Mouse (Mus musculus): ENCODE measurements at regions not wholly inside any gene's neighbourhood (a gene's known extent, or its start where the extent isn't known, plus 50 kb on each side); places are given as distances from the start of the nearest gene placed in this dataset.
A peak's percentile ranks its signal among the peaks of the same experiment; 100 is the strongest.

DNA sequence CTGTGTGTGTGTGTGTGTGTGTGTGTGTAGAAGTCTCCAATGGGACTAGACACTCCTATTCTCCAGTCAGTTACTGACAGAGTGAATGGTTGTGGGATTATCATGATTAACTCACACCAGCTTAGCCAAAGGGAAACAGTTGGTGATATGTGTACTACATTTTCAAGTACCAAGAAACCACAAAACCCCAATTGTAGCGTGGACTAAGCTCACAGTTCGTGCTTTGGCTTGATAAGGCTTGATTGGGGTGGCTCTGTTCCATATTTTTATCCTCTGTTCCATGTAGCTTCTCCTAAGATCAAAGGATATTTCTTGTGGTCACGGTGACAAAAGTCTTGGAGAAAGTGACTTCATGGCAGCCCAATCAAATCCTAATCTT is 51.9 kb upstream of the Tab2 start (continued):
- TF ChIP-seq BHLHE40 (IDR thresholded peaks at IDR 0.05; ENCODE audit: borderline replicate concordance, low read depth, low read length): no peak

- Histone ChIP-seq H3K4me3 (ENCODE audit: control insufficient read depth in 1 of 2, insufficient read depth in 1 of 2, low read depth in 2 of 2, low read length in 2 of 2) (0 out of 4 replicates have a peak overlapping the region, but pooled peaks of 1 of the 2 experiments have one; percentile 1), H3K27me3 (ENCODE audit: control insufficient read depth in 1 of 2, insufficient read depth in 2 of 2, low read length in 2 of 2) (no peaks in the 10 kb centered on the region), H3K9me3 (replicated peaks; ENCODE audit: insufficient read depth, low read length) (no peaks in the 10 kb centered on the region), H3K79me2 (ENCODE audit: control insufficient read depth, insufficient read depth, low read length, poor library complexity) (no peaks in the 10 kb centered on the region), H3K27ac (ENCODE audit: control insufficient read depth, low read depth, low read length) (peak overlapping the region; percentile 3; the same call in 1 of the 2 replicates), H3K36me3 (ENCODE audit: control insufficient read depth in 1 of 2, insufficient read depth in 2 of 2, low read length in 2 of 2) (peaks cover 0 to 19% of the 10 kb centered on the region in 2 experiments; a peak in 2 of 4 replicates), H3K4me1 (ENCODE audit: control insufficient read depth in 1 of 2, insufficient read depth in 2 of 2, low read length in 2 of 2) (peaks cover 6 to 24% of the 10 kb centered on the region in 2 experiments; a peak in 3 of 4 replicates), H3K9ac (ENCODE audit: control insufficient read depth, low read depth, low read length, poor library complexity, severe bottlenecking) (no peak overlapping the region)
- peak; percentile 60 for DNase-seq (ENCODE audit: low read depth, low spot score)
- peak in 1 of 2 experiments; percentile 40; a peak in 1 of 4 replicates for TF ChIP-seq EP300 (IDR thresholded peaks at IDR 0.05; ENCODE audit: low read depth in 1 of 2, low read length in 2 of 2)
- no peak for TF ChIP-seq TBP (IDR thresholded peaks at IDR 0.05; ENCODE audit: low read depth, low read length)
- no peak for TF ChIP-seq MYB (IDR thresholded peaks at IDR 0.05; ENCODE audit: low read depth, low read length)
- TF ChIP-seq CTCF (IDR thresholded peaks at IDR 0.05 in 2 of 3, conservative IDR thresholded peaks at IDR 0.05 in 1 of 3; ENCODE audit: control insufficient read depth in 1 of 3, insufficient read depth in 1 of 3, low read depth in 2 of 3, low read length in 3 of 3, poor library complexity in 1 of 3, severe bottlenecking in 1 of 3): no peak
- no peak for TF ChIP-seq POLR2AphosphoS5 (IDR thresholded peaks at IDR 0.05; ENCODE audit: borderline replicate concordance, low read depth, low read length)
- TF ChIP-seq RCOR1 (IDR thresholded peaks at IDR 0.05; ENCODE audit: low read depth, low read length): no peak
- no peak for TF ChIP-seq MAZ (IDR thresholded peaks at IDR 0.05; ENCODE audit: low read depth, low read length)
- no peak for TF ChIP-seq KAT2A (conservative IDR thresholded peaks at IDR 0.05; ENCODE audit: low read depth, low read length)
- TF ChIP-seq MYC (IDR thresholded peaks at IDR 0.05; ENCODE audit: low read depth, low read length): 0 out of 2 replicates have a peak, but pooled peaks have one; percentile 15
- 0 out of 2 replicates have a peak, but pooled peaks have one; percentile 4 for TF ChIP-seq MAFK (IDR thresholded peaks at IDR 0.05; ENCODE audit: borderline replicate concordance, low read depth, low read length)
- no peak for TF ChIP-seq ZMIZ1 (IDR thresholded peaks at IDR 0.05; ENCODE audit: low read depth, low read length)
- TF ChIP-seq TCF12 (IDR thresholded peaks at IDR 0.05; ENCODE audit: low read depth, low read length): no peak
- TF ChIP-seq MAX (IDR thresholded peaks at IDR 0.05; ENCODE audit: low read length): no peak
- TF ChIP-seq MXI1 (IDR thresholded peaks at IDR 0.05; ENCODE audit: low read depth, low read length): 0 out of 2 replicates have a peak, but pooled peaks have one; percentile 20
- TF ChIP-seq ELF1 (IDR thresholded peaks at IDR 0.05; ENCODE audit: low read depth, low read length): no peak
- TF ChIP-seq SIN3A (IDR thresholded peaks at IDR 0.05; ENCODE audit: low read length): 0 out of 2 replicates have a peak, but pooled peaks have one; percentile 30
- TF ChIP-seq RAD21 (IDR thresholded peaks at IDR 0.05; ENCODE audit: low read depth, low read length): no peak
Measured at GRCm38 (mm10) chr10:8007286-8007989, 51.4 kb upstream of the Tab2 start.

Measured in MEL (cell line).